Mouse (Mus musculus) heart, adult 2 months (tissue): ENCODE results near the gene Calcrl.

Experiments
- EP300 ChIP-seq: fragments of 200-500 bp; IDR thresholded peaks from 2 replicates; pipeline ENCODE4 v1.6.1; 2011; ENCODE audit warnings: low read depth, low read length, control low read depth; ENCODE audit not compliant: insufficient read depth
- POLR2A ChIP-seq: fragments of 200-500 bp; IDR thresholded peaks from 2 replicates; pipeline ENCODE4 v1.6.1; 2011; ENCODE audit warnings: mild to moderate bottlenecking, low read depth, low read length, control low read depth; ENCODE audit not compliant: insufficient read depth

DNA sequence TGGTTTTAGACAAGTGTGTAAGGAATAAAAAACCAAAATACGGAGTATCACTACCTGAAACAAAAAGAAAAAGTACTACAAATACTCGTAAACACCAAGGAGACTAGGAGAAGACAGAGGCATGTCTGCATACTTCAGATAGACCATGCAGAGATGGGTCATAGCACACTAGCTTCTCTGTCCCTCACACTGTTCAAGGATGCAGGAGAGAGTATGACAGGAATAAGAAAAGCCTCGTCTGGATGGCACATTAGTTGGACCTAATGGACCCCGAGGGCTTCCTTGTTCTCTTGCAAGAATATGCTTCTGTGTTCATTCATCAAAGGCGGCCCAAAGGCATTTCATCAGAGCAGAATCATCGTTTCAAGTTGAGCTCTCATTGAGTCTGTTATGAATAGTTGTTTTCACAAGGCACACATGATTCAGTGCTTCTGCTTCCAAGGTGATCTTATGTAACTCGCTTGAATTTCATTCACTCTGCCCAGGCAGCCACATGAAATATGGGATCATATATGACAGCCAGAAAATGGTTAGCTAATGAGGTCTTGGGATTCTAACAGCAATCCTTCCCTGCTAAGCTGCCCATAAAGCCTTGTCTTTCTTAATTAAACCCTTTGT lies 136.2 kb downstream of the Calcrl start:
- TF ChIP-seq EP300 (no peak), POLR2A (no peak)
